Mouse (Mus musculus) C2C12 (cell line): ENCODE results near the gene Sema3b.

ENCODE experiments used
- CEBPB ChIP-seq: IDR thresholded peaks from one replicate; pipeline ENCODE4 v1.6.1; 2011; ENCODE audit warnings: low read depth, mild to moderate bottlenecking, control low read depth, moderate library complexity
- CTCF ChIP-seq: IDR thresholded peaks from one replicate; pipeline ENCODE4 v1.5.1; 2011; ENCODE audit not compliant: control insufficient read depth, insufficient read depth, insufficient read length
- MAX ChIP-seq: IDR thresholded peaks from one replicate; pipeline ENCODE4 v1.6.1; 2011; ENCODE audit warnings: mild to moderate bottlenecking, control low read depth
- MYOD1 ChIP-seq: IDR thresholded peaks from one replicate; pipeline ENCODE4 v1.6.1; 2011; ENCODE audit warnings: low read depth; ENCODE audit not compliant: control insufficient read depth, insufficient read length
- MYOG ChIP-seq: IDR thresholded peaks from one replicate; pipeline ENCODE4 v1.6.1; 2011; ENCODE audit not compliant: control insufficient read depth, insufficient read length; ENCODE audit errors: extremely low read depth
- USF1 ChIP-seq: IDR thresholded peaks from one replicate; pipeline ENCODE4 v1.6.1; 2011; ENCODE audit warnings: low read depth, mild to moderate bottlenecking, control low read depth, moderate library complexity

DNA sequence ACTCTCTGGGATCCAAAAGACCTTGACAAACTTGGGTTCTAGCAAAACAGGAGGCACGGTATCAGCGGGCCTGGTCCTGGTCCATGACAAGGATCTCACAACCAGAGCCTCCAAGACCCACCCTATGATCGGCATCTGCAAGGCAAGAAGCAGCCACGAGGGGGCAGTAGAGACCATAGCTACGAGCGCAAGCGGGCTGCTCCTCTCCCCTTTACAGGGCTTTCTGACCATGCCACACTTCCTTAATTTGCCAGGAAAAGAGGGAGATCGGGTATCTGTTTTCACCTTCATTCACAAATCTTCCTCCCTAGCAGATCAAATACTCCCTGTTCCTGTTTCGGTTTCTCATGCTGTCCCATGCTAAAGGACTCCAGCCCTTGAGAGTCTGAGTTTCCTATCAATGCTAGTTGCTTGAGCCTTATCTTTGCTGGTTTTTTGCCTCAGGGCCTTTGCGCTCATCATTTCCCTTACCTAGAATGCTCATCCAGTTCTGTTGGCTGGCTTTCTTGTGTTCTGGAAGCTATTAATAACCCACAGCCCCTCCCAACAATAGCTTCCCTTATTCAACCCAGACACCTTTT, 6.9 kb downstream of the Sema3b start:
- TF ChIP-seq CTCF = peak; percentile 87
- TF ChIP-seq MYOD1 = no peak
- no peak for TF ChIP-seq MYOG
- TF ChIP-seq MAX = no peak
- no peak for TF ChIP-seq USF1
- TF ChIP-seq CEBPB = no peak
